Mouse (Mus musculus) liver, adult 2 months (tissue): ENCODE measurements at regions not wholly inside any gene's neighbourhood (a gene's known extent, or its start where the extent isn't known, plus 50 kb on each side); places are given as distances from the start of the nearest gene placed in this dataset.

Experiments
- CTCF ChIP-seq: fragments of 200-500 bp; IDR thresholded peaks from 2 replicates; pipeline ENCODE4 v1.5.1; 2011; ENCODE audit warnings: low read depth, low read length, control low read depth
- POLR2A ChIP-seq: fragments of 200-500 bp; IDR thresholded peaks from 2 replicates; pipeline ENCODE4 v1.6.1; 2011; ENCODE audit warnings: low read length, control low read depth; ENCODE audit not compliant: insufficient read depth; ENCODE audit errors: extremely low read depth

- no peak for TF ChIP-seq CTCF
- no peak for TF ChIP-seq POLR2A
Measured at GRCm38 (mm10) chr6:140894467-140894866, 165.4 kb downstream of the Gm11077 start.
